Mouse (Mus musculus): ENCODE data around the gene Ghr. TPM values are rescaled to one million over a fixed set of nuclear protein-coding genes. Genes with fewer than 3 reads are reported as not detected.

Gene Ghr
- polyA plus RNA-seq, 1 experiment from 2014 or later, result 10.7 TPM

- H3K4me3 ChIP-seq (replicated peaks; ENCODE audit: low read depth, low read length), result no peak overlapping the region
- 100% methylated on average over 1 of the region's 1 CpGs for WGBS
These were observed 97.9 kb downstream of the Ghr start for GRCm38 (mm10) chr15:3485367-3485766.

GRCm38 (mm10) chr15:3483451-3483850, 99.8 kb downstream of the Ghr start:
- Histone ChIP-seq H3K4me1 (ENCODE audit: control insufficient read depth, insufficient read depth, low read length) (no peaks in the 10 kb centered on the region), H3K4me2 (ENCODE audit: low read length) (no peak overlapping the region), H3K4me3 (replicated peaks; ENCODE audit: low read depth, low read length) (no peak overlapping the region), H3K9me3 (ENCODE audit: control insufficient read depth, low read length) (no peaks in the 10 kb centered on the region), H3K27ac (replicated peaks; ENCODE audit: low read depth, low read length) (no peak overlapping the region), H3K27me3 (ENCODE audit: control insufficient read depth, insufficient read depth, low read length) (no peaks in the 10 kb centered on the region), H3K36me3 (ENCODE audit: control insufficient read depth, insufficient read depth, low read length) (no peaks in the 10 kb centered on the region), H3K9ac (replicated peaks; ENCODE audit: low read length) (no peak overlapping the region)
- 84% methylated on average over 3 of the region's 3 CpGs for WGBS
- no peak for ATAC-seq (ENCODE audit: low FRiP score, low TSS enrichment)
- DNase-seq, result no peak

More at GRCm38 (mm10) chr15:3485367-3485766, 97.9 kb downstream of the Ghr start:
- DNase-seq (no peak), ATAC-seq (ENCODE audit: low FRiP score, low TSS enrichment) (no peak)
- H3K36me3 ChIP-seq (ENCODE audit: control insufficient read depth, insufficient read depth, low read length), result no peaks in the 10 kb centered on the region
- no peak overlapping the region for H3K4me2 ChIP-seq (ENCODE audit: low read length)
- no peaks in the 10 kb centered on the region for H3K27me3 ChIP-seq (ENCODE audit: control insufficient read depth, insufficient read depth, low read length)
- no peaks in the 10 kb centered on the region for H3K4me1 ChIP-seq (ENCODE audit: control insufficient read depth, insufficient read depth, low read length)
- no peak overlapping the region for H3K27ac ChIP-seq (replicated peaks; ENCODE audit: low read depth, low read length)
- no peak overlapping the region for H3K9ac ChIP-seq (replicated peaks; ENCODE audit: low read length)
- no peaks in the 10 kb centered on the region for H3K9me3 ChIP-seq (ENCODE audit: control insufficient read depth, low read length)

GRCm38 (mm10) chr15:3469230-3469629, 114.1 kb downstream of the Ghr start:
- Histone ChIP-seq H3K9me3 (ENCODE audit: control insufficient read depth, low read length) (no peaks in the 10 kb centered on the region), H3K9ac (replicated peaks; ENCODE audit: low read length) (no peak overlapping the region), H3K36me3 (ENCODE audit: control insufficient read depth, insufficient read depth, low read length) (no peaks in the 10 kb centered on the region), H3K27me3 (ENCODE audit: control insufficient read depth, insufficient read depth, low read length) (no peaks in the 10 kb centered on the region), H3K4me3 (replicated peaks; ENCODE audit: low read depth, low read length) (no peak overlapping the region), H3K4me1 (ENCODE audit: control insufficient read depth, insufficient read depth, low read length) (no peaks in the 10 kb centered on the region), H3K27ac (replicated peaks; ENCODE audit: low read depth, low read length) (no peak overlapping the region), H3K4me2 (ENCODE audit: low read length) (no peak overlapping the region)
- 93% methylated on average over 4 of the region's 4 CpGs for WGBS
- ATAC-seq (ENCODE audit: low FRiP score, low TSS enrichment) (no peak), DNase-seq (no peak)

- Histone ChIP-seq H3K27ac (replicated peaks; ENCODE audit: low read depth, low read length) (no peak overlapping the region), H3K27me3 (ENCODE audit: control insufficient read depth, insufficient read depth, low read length) (no peaks in the 10 kb centered on the region), H3K4me3 (replicated peaks; ENCODE audit: low read depth, low read length) (no peak overlapping the region), H3K9me3 (ENCODE audit: control insufficient read depth, low read length) (no peaks in the 10 kb centered on the region), H3K4me2 (ENCODE audit: low read length) (no peak overlapping the region), H3K9ac (replicated peaks; ENCODE audit: low read length) (no peak overlapping the region), H3K36me3 (ENCODE audit: control insufficient read depth, insufficient read depth, low read length) (no peaks in the 10 kb centered on the region), H3K4me1 (ENCODE audit: control insufficient read depth, insufficient read depth, low read length) (no peaks in the 10 kb centered on the region)
- no peak for ATAC-seq (ENCODE audit: low FRiP score, low TSS enrichment)
- DNase-seq, result no peak
- 87% methylated on average over 4 of the region's 4 CpGs for WGBS
These were observed 116.7 kb downstream of the Ghr start for GRCm38 (mm10) chr15:3466608-3467007.

GRCm38 (mm10) chr15:3464754-3465153, 118.5 kb downstream of the Ghr start:
- no peaks in the 10 kb centered on the region for H3K36me3 ChIP-seq (ENCODE audit: control insufficient read depth, insufficient read depth, low read length)
- no peak overlapping the region for H3K9ac ChIP-seq (replicated peaks; ENCODE audit: low read length)
- DNase-seq, result no peak
- no peak for ATAC-seq (ENCODE audit: low FRiP score, low TSS enrichment)
- no peak overlapping the region for H3K4me3 ChIP-seq (replicated peaks; ENCODE audit: low read depth, low read length)
- H3K9me3 ChIP-seq (ENCODE audit: control insufficient read depth, low read length), result no peaks in the 10 kb centered on the region
- no peak overlapping the region for H3K4me2 ChIP-seq (ENCODE audit: low read length)
- H3K27me3 ChIP-seq (ENCODE audit: control insufficient read depth, insufficient read depth, low read length), result no peaks in the 10 kb centered on the region
- WGBS, result 84% methylated on average over 4 of the region's 4 CpGs
- no peak overlapping the region for H3K27ac ChIP-seq (replicated peaks; ENCODE audit: low read depth, low read length)
- no peaks in the 10 kb centered on the region for H3K4me1 ChIP-seq (ENCODE audit: control insufficient read depth, insufficient read depth, low read length)

GRCm38 (mm10) chr15:3456543-3456942, 126.7 kb downstream of the Ghr start:
- Histone ChIP-seq H3K4me3 (replicated peaks; ENCODE audit: low read depth, low read length) (no peak overlapping the region), H3K4me1 (ENCODE audit: control insufficient read depth, insufficient read depth, low read length) (no peaks in the 10 kb centered on the region), H3K4me2 (ENCODE audit: low read length) (no peak overlapping the region), H3K27me3 (ENCODE audit: control insufficient read depth, insufficient read depth, low read length) (no peaks in the 10 kb centered on the region), H3K9me3 (ENCODE audit: control insufficient read depth, low read length) (no peaks in the 10 kb centered on the region), H3K27ac (replicated peaks; ENCODE audit: low read depth, low read length) (no peak overlapping the region), H3K9ac (replicated peaks; ENCODE audit: low read length) (no peak overlapping the region), H3K36me3 (ENCODE audit: control insufficient read depth, insufficient read depth, low read length) (no peaks in the 10 kb centered on the region)
- 80% methylated on average over 4 of the region's 4 CpGs for WGBS
- DNase-seq (no peak), ATAC-seq (ENCODE audit: low FRiP score, low TSS enrichment) (no peak)

- Histone ChIP-seq H3K4me1 (ENCODE audit: control insufficient read depth, insufficient read depth, low read length) (no peaks in the 10 kb centered on the region), H3K9ac (replicated peaks; ENCODE audit: low read length) (no peak overlapping the region), H3K27ac (replicated peaks; ENCODE audit: low read depth, low read length) (no peak overlapping the region), H3K36me3 (ENCODE audit: control insufficient read depth, insufficient read depth, low read length) (no peaks in the 10 kb centered on the region), H3K9me3 (ENCODE audit: control insufficient read depth, low read length) (no peaks in the 10 kb centered on the region), H3K4me3 (replicated peaks; ENCODE audit: low read depth, low read length) (no peak overlapping the region), H3K27me3 (ENCODE audit: control insufficient read depth, insufficient read depth, low read length) (no peaks in the 10 kb centered on the region), H3K4me2 (ENCODE audit: low read length) (no peak overlapping the region)
- ATAC-seq (ENCODE audit: low FRiP score, low TSS enrichment) (no peak), DNase-seq (no peak)
These were observed 127.7 kb downstream of the Ghr start for GRCm38 (mm10) chr15:3455572-3455971.

GRCm38 (mm10) chr15:3452080-3452752, 131.1 kb downstream of the Ghr start:
- WGBS, result 83% methylated on average over 5 of the region's 5 CpGs
- Histone ChIP-seq H3K4me3 (replicated peaks; ENCODE audit: low read depth, low read length) (no peak overlapping the region), H3K4me1 (ENCODE audit: control insufficient read depth, insufficient read depth, low read length) (no peaks in the 10 kb centered on the region), H3K27ac (replicated peaks; ENCODE audit: low read depth, low read length) (no peak overlapping the region), H3K9me3 (ENCODE audit: control insufficient read depth, low read length) (no peaks in the 10 kb centered on the region), H3K4me2 (ENCODE audit: low read length) (no peak overlapping the region), H3K36me3 (ENCODE audit: control insufficient read depth, insufficient read depth, low read length) (no peaks in the 10 kb centered on the region), H3K9ac (replicated peaks; ENCODE audit: low read length) (no peak overlapping the region), H3K27me3 (ENCODE audit: control insufficient read depth, insufficient read depth, low read length) (no peaks in the 10 kb centered on the region)
- DNase-seq, result no peak
- ATAC-seq (ENCODE audit: low FRiP score, low TSS enrichment), result no peak

- 67% methylated on average over 2 of the region's 2 CpGs for WGBS
- H3K27me3 ChIP-seq (ENCODE audit: control insufficient read depth, insufficient read depth, low read length), result no peaks in the 10 kb centered on the region
- no peak overlapping the region for H3K27ac ChIP-seq (replicated peaks; ENCODE audit: low read depth, low read length)
- no peaks in the 10 kb centered on the region for H3K4me1 ChIP-seq (ENCODE audit: control insufficient read depth, insufficient read depth, low read length)
- no peak overlapping the region for H3K4me2 ChIP-seq (ENCODE audit: low read length)
- no peak for ATAC-seq (ENCODE audit: low FRiP score, low TSS enrichment)
- no peak for DNase-seq
- H3K4me3 ChIP-seq (replicated peaks; ENCODE audit: low read depth, low read length), result no peak overlapping the region
- no peak overlapping the region for H3K9ac ChIP-seq (replicated peaks; ENCODE audit: low read length)
- H3K36me3 ChIP-seq (ENCODE audit: control insufficient read depth, insufficient read depth, low read length), result no peaks in the 10 kb centered on the region
- no peaks in the 10 kb centered on the region for H3K9me3 ChIP-seq (ENCODE audit: control insufficient read depth, low read length)
These were observed 133.7 kb downstream of the Ghr start for GRCm38 (mm10) chr15:3449564-3449963.

Measured in midbrain, embryonic 14.5 days (tissue).